ENCODE assay signal across 32 mouse cellular contexts in the genomic region with DNA sequence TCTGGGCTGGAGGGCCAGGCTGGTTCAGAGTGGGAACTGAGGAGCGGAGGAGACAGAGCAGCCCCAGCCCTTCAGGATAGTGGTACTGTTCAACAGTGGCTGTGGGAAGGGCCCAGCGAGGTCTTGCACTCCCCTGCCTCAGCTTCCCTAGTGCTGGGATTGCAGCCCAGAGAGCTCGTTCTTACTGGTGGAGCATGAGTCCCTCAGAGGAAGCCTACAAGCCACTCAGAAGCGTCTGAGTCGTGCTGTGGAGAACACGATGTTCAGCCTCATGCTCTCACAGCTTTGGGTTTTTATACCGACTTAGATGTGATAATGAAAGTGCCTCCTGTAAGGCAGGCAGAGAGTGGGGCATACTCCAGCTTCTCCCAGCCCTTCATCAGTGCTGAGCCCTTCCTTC. TPM values are rescaled to one million over a fixed set of nuclear protein-coding genes. Genes with fewer than 3 reads are reported as not detected.
DNase-seq lines count a peak whose midpoint lies in the region; TF ChIP-seq lines count a peak whose summit lies in the region.
"Had no signal": no experiment of that assay in that cellular context is flagged by ENCODE, and none has a peak within 500 bp of the region (broad histone marks: within the 10 kb centered on the region; RNA-seq: fewer than 3 reads in every experiment).

No protein-coding gene starts in this region.

- H3K4me3 ChIP-seq in cerebellum, adult 2 months (replicated peaks; ENCODE audit: insufficient read depth, low read depth, low read length): no peak overlapping the region
- H3K4me3 ChIP-seq in layer of hippocampus, adult 2 months: no peak overlapping the region
- H3K4me3 ChIP-seq: embryonic facial prominence, embryonic 12.5 days; embryonic facial prominence, embryonic 15.5 days; gastrocnemius, adult 2 months; heart, embryonic 12.5 days; heart, embryonic 15.5 days; hindbrain, embryonic 13.5 days had no signal

- peak; percentile 7 for DNase-seq in cerebellum, adult 11 months
- DNase-seq in cerebellum, adult 2 months: no peak
- no peak for DNase-seq in layer of hippocampus, adult 2 months (ENCODE audit: low spot score in 2 of 2)
- no peak for DNase-seq in layer of hippocampus, postnatal 36 days
- DNase-seq in thymus, postnatal 0 days (ENCODE audit: low spot score): peak; percentile 53
- DNase-seq in thymus, adult 18-20 months: no peak
- peak; percentile 51 for DNase-seq in thymus, postnatal 4 days
- DNase-seq in yolk sac, embryonic 10.5 days (ENCODE audit: low spot score): no peak
- DNase-seq: adrenal gland, postnatal 25 days; B cell, adult 2 months; cerebellum, adult 18-20 months; cerebellum, postnatal 25 days; forebrain, postnatal 0 days; gastrocnemius, postnatal 14 days; heart, adult 18-20 months; heart, postnatal 10 days; heart, postnatal 4 days had no signal

- no peak for TF ChIP-seq POLR2A in cerebellum, adult 2 months (IDR thresholded peaks at IDR 0.05; ENCODE audit: borderline replicate concordance, insufficient read depth, low read length)

- peaks cover 23% of the 10 kb centered on the region for H3K4me1 ChIP-seq in cerebellum, adult 2 months (ENCODE audit: control insufficient read depth, insufficient read depth, low read length)

- no peak overlapping the region for H3K27ac ChIP-seq in cerebellum, adult 2 months (ENCODE audit: insufficient read depth, low read length)
- peak overlapping the region; percentile 74; the same call in 1 of the 2 replicates for H3K27ac ChIP-seq in layer of hippocampus, adult 2 months
- H3K27ac ChIP-seq: embryonic facial prominence, embryonic 12.5 days; embryonic facial prominence, embryonic 15.5 days; gastrocnemius, adult 2 months; heart, embryonic 15.5 days; hindbrain, embryonic 13.5 days had no signal

- 86% methylated on average over 7 of the region's 7 CpGs for WGBS in cerebellum, adult 2 months

- TF ChIP-seq CTCF in cerebellum, adult 2 months (IDR thresholded peaks at IDR 0.05; ENCODE audit: borderline replicate concordance, insufficient read depth, low read depth, low read length): no peak
- TF ChIP-seq CTCF in layer of hippocampus, adult 2 months (conservative IDR thresholded peaks at IDR 0.05): no peak

- no peaks in the 10 kb centered on the region for H3K27me3 ChIP-seq in cerebellum, adult 2 months (ENCODE audit: control insufficient read depth, insufficient read depth, low read length)
- H3K27me3 ChIP-seq: CH12.LX; embryonic facial prominence, embryonic 12.5 days; embryonic facial prominence, embryonic 15.5 days; heart, embryonic 12.5 days; heart, embryonic 15.5 days; hindbrain, embryonic 13.5 days; Patski had no signal

RNA-seq across cellular contexts. Expression of gene Kctd2, which starts 4.7 kb away (rescaled TPM):
- 93.6 and 98.0 TPM in 2 replicates for polyA plus RNA-seq in cerebellum, adult 2 months (2012; rRNA removed)
- 10 to 100 TPM; 74.5 to 74.6 TPM for total RNA-seq in layer of hippocampus, adult 2 months (2021)
- 10 to 100 TPM; 69.2 to 77.4 TPM for total RNA-seq in layer of hippocampus, postnatal 36 days (2021)
- 30.5 and 37.5 TPM in 2 replicates for polyA plus RNA-seq in thymus, postnatal 0 days (2015; fragmentation: Nextera tagmentation; extraction: Ambion mirVana)

RNA-seq across cellular contexts. Expression of gene Atp5h, which starts 4.9 kb away (rescaled TPM):
- 899 and 972 TPM in 2 replicates for polyA plus RNA-seq in cerebellum, adult 2 months (2012; rRNA removed)
- 100 to 1,000 TPM; 467 to 494 TPM for total RNA-seq in layer of hippocampus, adult 2 months (2021)
- 100 to 1,000 TPM; 478 to 524 TPM for total RNA-seq in layer of hippocampus, postnatal 36 days (2021)
- polyA plus RNA-seq in thymus, postnatal 0 days (2015; fragmentation: Nextera tagmentation; extraction: Ambion mirVana): 1,461 and 1,502 TPM in 2 replicates

RNA-seq across cellular contexts. Expression of gene Trim80, which starts 15.7 kb away (rescaled TPM):
- 0.15 and 0.25 TPM in 2 replicates for polyA plus RNA-seq in cerebellum, adult 2 months (2012; rRNA removed)
- total RNA-seq in layer of hippocampus, adult 2 months (2021): not detected
- not detected for total RNA-seq in layer of hippocampus, postnatal 36 days (2021)
- polyA plus RNA-seq in thymus, postnatal 0 days (2015; fragmentation: Nextera tagmentation; extraction: Ambion mirVana): 0.89 and 1.1 TPM in 2 replicates
- total RNA-seq: CH12.LX; common myeloid progenitor, adult 5-6 weeks; forebrain, postnatal 0 days; G1E; gastrocnemius, adult 2 months; gastrocnemius, postnatal 14 days; gastrocnemius, postnatal 4 days; heart, adult 18-20 months; heart, postnatal 10 days; heart, postnatal 4 days had no signal
- polyA plus RNA-seq: embryonic facial prominence, embryonic 12.5 days; embryonic facial prominence, embryonic 15.5 days; forebrain, embryonic 14.5 days; forebrain, postnatal 0 days; G1E; heart, embryonic 15.5 days; hindbrain, embryonic 13.5 days; Patski had no signal

RNA-seq across cellular contexts. Expression of gene Mrpl58, which starts 21.1 kb away (rescaled TPM):
- 157 and 164 TPM in 2 replicates for polyA plus RNA-seq in cerebellum, adult 2 months (2012; rRNA removed)
- 100 to 1,000 TPM; 100 to 105 TPM for total RNA-seq in layer of hippocampus, adult 2 months (2021)
- total RNA-seq in layer of hippocampus, postnatal 36 days (2021): 100 to 1,000 TPM in 1 of 2 experiments, 10 to 100 TPM in 1; 98.1 to 105 TPM
- 408 and 411 TPM in 2 replicates for polyA plus RNA-seq in thymus, postnatal 0 days (2015; fragmentation: Nextera tagmentation; extraction: Ambion mirVana)

RNA-seq across cellular contexts. Expression of gene Slc16a5, which starts 37.6 kb away (rescaled TPM):
- 0.08 and 0.25 TPM in 2 replicates for polyA plus RNA-seq in cerebellum, adult 2 months (2012; rRNA removed)
- total RNA-seq in layer of hippocampus, adult 2 months (2021): not detected
- not detected for total RNA-seq in layer of hippocampus, postnatal 36 days (2021)
- polyA plus RNA-seq in thymus, postnatal 0 days (2015; fragmentation: Nextera tagmentation; extraction: Ambion mirVana): 206 and 207 TPM in 2 replicates
- total RNA-seq: adrenal gland, adult 18-20 months; adrenal gland, postnatal 25 days; common myeloid progenitor, adult 5-6 weeks; forebrain, postnatal 0 days; gastrocnemius, adult 2 months; gastrocnemius, postnatal 14 days; gastrocnemius, postnatal 4 days had no signal
- polyA plus RNA-seq: brain, embryonic 14.5 days; forebrain, embryonic 14.5 days; frontal cortex, adult 2 months; G1E; heart, embryonic 12.5 days had no signal

Comparison
In these comparisons a context has a peak if more than half of its experiments do, and no peak if none do; other contexts are left out.
1. DNase-seq: peak in cerebellum, adult 11 months (single experiment), thymus, postnatal 0 days (single experiment) and thymus, postnatal 4 days (single experiment); none in cerebellum, adult 2 months (0 of 2), layer of hippocampus, adult 2 months (0 of 2), layer of hippocampus, postnatal 36 days (0 of 2), thymus, adult 18-20 months (0 of 2) and yolk sac, embryonic 10.5 days (single experiment).